Mouse (Mus musculus) neural tube, embryonic 14.5 days (tissue): ENCODE measurements around the gene Crk. TPM values are rescaled to one million over a fixed set of nuclear protein-coding genes. Genes with fewer than 3 reads are reported as not detected.

Experiments
- ATAC-seq: fragments of 200-750 bp; cut with Nextera tagmentation; 2 replicates; pipeline ENCODE4 v1.8.0; 2017; ENCODE audit warnings: low read depth, mild to moderate bottlenecking, moderate TSS enrichment, moderate library complexity
- H3K27ac ChIP-seq: fragments of 300-500 bp; sonication (generic); 2 replicates; pipeline ENCODE4 v1.5.1; 2014; ENCODE audit warnings: low read depth, mild to moderate bottlenecking, control low read depth, low read length, moderate library complexity, mixed read lengths
- H3K27me3 ChIP-seq: fragments of 300-500 bp; sonication (generic); 2 replicates; pipeline ENCODE4 v1.6.1; 2014; ENCODE audit warnings: low read length; ENCODE audit not compliant: control insufficient read depth, insufficient read depth
- H3K36me3 ChIP-seq: fragments of 300-500 bp; sonication (generic); 2 replicates; pipeline ENCODE4 v1.6.1; 2014; ENCODE audit warnings: low read length, mixed read lengths; ENCODE audit not compliant: control insufficient read depth, insufficient read depth
- H3K4me1 ChIP-seq: fragments of 300-500 bp; sonication (generic); 2 replicates; pipeline ENCODE4 v1.6.1; 2014; ENCODE audit warnings: low read length; ENCODE audit not compliant: control insufficient read depth, insufficient read depth
- H3K4me2 ChIP-seq: fragments of 300-500 bp; sonication (generic); 2 replicates; pipeline ENCODE4 v1.6.1; 2014; ENCODE audit warnings: mild to moderate bottlenecking, low read depth, low read length, control low read depth
- H3K4me3 ChIP-seq: fragments of 300-500 bp; sonication (generic); 2 replicates; pipeline ENCODE4 v1.5.1; 2014; ENCODE audit warnings: low read depth, low read length, control low read depth, mixed read lengths
- H3K9ac ChIP-seq: fragments of 300-500 bp; sonication (generic); replicated peaks from 2 replicates; pipeline ENCODE4 v1.6.1; 2014; ENCODE audit warnings: low read depth, mild to moderate bottlenecking, control low read depth, low read length, mixed read lengths
- H3K9me3 ChIP-seq: fragments of 300-500 bp; sonication (generic); 2 replicates; pipeline ENCODE4 v1.6.1; 2016; ENCODE audit warnings: low read length; ENCODE audit not compliant: control insufficient read depth
- WGBS: fragments of 180-500 bp; shearing (Covaris S2); extraction: QIAGEN DNeasy Blood & Tissue Kit; methylation state at CpG from one replicate; pipeline ENCODE4 v1.1.7; 2014; 5-methylcytosine and 5-hydroxymethylcytosine counted together
- polyA plus RNA-seq: library from polyadenylated mRNA; unstranded; fragments of >200 nt; fragmentation: Nextera tagmentation; extraction: Ambion mirVana; gene quantifications from 2 replicates; pipeline ENCODE4 v1.2.1, GENCODE M21; 2014

The Crk gene
- polyA plus RNA-seq, 1 experiment from 2014 or later: 96.5 TPM

DNA sequence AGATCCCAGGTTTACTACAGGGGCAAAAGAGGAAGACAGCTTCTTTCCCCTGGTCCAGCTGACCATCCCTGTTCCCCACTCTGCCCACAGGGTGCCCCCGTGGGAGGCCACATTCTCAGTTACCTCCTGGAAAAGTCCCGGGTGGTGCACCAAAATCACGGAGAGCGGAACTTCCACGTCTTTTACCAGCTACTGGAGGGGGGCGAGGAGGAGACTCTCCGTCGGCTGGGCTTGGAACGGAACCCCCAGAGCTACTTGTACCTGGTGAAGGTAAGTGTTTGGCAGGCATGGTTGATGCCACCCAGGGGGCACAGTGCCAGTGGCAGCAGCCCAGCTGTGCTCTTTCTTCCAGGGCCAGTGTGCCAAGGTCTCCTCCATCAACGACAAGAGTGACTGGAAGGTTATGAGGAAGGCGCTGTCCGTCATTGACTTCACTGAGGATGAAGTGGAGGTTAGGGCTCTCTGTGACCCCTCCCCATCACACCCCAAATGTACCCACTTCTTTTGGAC, 18.9 kb upstream of the Crk start:
- H3K4me1 ChIP-seq: 0 out of 2 replicates have a peak, but pooled peaks cover 5% of the 10 kb centered on the region
- WGBS: 93% methylated on average over 12 of the region's 12 CpGs
- peaks cover 11% of the 10 kb centered on the region for H3K27me3 ChIP-seq
- ATAC-seq: no peak
- H3K4me3 ChIP-seq: no peak overlapping the region
- no peaks in the 10 kb centered on the region for H3K36me3 ChIP-seq
- no peak overlapping the region for H3K27ac ChIP-seq
- no peak overlapping the region for H3K4me2 ChIP-seq
- H3K9ac ChIP-seq: no peak overlapping the region
- H3K9me3 ChIP-seq: no peaks in the 10 kb centered on the region

DNA sequence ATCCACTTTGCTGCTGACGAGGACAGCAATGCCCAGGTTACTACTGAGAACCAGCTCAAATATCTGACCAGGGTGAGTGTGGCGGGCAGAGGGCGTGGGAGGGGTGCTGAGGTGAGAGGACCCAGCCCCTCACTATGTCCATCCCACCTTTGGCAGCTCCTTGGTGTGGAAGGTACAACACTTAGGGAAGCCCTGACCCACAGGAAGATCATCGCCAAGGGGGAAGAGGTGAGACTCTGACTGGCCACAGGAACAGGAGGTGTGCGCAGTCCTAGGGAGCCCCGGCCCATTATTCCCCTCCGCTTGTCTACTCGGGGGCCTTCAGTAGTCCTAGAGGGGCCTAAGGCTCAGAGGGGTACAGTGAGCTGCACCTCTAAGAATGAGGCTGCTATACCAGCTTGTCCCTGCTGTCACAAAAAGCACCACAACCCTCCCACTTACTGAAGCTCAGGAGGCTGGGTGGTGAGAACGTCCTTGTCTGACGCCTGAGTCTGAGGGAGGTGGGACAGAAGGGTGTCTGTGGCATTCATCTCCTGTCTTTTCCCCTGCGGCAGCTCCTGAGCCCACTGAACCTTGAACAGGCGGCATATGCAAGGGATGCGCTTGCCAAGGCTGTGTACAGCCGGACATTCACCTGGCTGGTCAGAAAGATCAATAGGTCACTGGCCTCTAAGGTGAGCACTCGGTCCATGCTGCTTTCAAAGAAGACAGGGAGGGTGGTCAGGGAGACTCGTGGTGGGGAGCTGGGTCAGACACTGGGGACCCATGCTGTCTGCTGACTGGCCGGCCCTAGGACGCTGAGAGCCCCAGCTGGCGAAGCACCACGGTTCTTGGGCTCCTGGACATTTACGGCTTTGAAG, 17.9 kb upstream of the Crk start:
- no peak for ATAC-seq
- 92% methylated on average over 21 of the region's 21 CpGs for WGBS
- Histone ChIP-seq H3K9me3 (no peaks in the 10 kb centered on the region), H3K4me3 (no peak overlapping the region), H3K27me3 (peaks cover 6% of the 10 kb centered on the region), H3K36me3 (no peaks in the 10 kb centered on the region), H3K4me2 (no peak overlapping the region), H3K9ac (no peak overlapping the region), H3K27ac (no peak overlapping the region), H3K4me1 (0 out of 2 replicates have a peak, but pooled peaks cover 4% of the 10 kb centered on the region)

DNA sequence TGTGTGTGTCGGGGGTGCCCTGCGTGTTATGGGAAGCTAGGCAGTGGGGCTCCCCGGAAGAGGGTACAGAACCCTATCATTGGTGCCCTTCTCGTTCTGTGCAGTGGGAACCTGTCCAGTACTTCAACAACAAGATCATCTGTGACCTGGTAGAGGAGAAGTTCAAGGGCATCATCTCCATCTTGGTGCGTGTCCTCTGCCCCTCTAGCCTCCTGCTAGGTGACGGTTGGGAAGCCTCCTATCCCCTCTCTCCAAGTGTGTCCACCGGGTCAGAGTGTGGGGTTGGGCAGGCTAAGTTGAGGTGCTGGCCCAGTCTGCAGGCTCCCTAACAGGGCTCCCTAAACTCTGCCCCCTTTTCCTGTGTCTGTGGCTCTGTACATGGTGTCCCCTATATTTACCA, 16.9 kb upstream of the Crk start:
- no peak for ATAC-seq

DNA sequence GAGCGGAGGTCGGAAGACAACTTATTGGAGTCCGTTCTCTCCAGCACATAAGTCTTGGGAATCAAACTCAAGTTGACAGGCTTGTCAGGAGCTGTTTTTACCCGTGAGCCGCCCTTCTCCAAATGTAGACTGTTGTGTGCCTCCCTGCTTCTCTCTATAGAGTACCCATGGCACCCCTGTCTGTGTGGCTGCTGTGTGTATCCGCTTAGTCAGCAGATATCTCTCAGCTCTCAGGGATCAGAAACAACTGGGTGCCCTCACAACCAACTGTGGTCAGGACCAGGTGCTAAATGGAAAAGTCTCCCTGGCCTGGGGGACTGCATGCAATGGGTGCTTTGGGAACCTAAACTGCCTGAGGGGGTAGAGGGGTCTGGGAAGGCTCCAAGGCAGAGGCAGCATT, 12.8 kb upstream of the Crk start:
- H3K27ac ChIP-seq: no peak overlapping the region
- H3K9me3 ChIP-seq: no peaks in the 10 kb centered on the region
- no peak for ATAC-seq
- H3K36me3 ChIP-seq: no peaks in the 10 kb centered on the region
- no peaks in the 10 kb centered on the region for H3K27me3 ChIP-seq
- H3K4me2 ChIP-seq: no peak overlapping the region
- 95% methylated on average over 6 of the region's 6 CpGs for WGBS
- H3K4me3 ChIP-seq: no peak overlapping the region
- H3K4me1 ChIP-seq: no peaks in the 10 kb centered on the region
- H3K9ac ChIP-seq: no peak overlapping the region

More for the DNA sequence above, 16.9 kb upstream of the Crk start:
- WGBS: 94% methylated on average over 7 of the region's 7 CpGs
- Histone ChIP-seq H3K36me3 (no peaks in the 10 kb centered on the region), H3K4me2 (no peak overlapping the region), H3K4me3 (no peak overlapping the region), H3K27ac (no peak overlapping the region), H3K9me3 (no peaks in the 10 kb centered on the region), H3K27me3 (no peaks in the 10 kb centered on the region), H3K9ac (no peak overlapping the region), H3K4me1 (no peaks in the 10 kb centered on the region)

DNA sequence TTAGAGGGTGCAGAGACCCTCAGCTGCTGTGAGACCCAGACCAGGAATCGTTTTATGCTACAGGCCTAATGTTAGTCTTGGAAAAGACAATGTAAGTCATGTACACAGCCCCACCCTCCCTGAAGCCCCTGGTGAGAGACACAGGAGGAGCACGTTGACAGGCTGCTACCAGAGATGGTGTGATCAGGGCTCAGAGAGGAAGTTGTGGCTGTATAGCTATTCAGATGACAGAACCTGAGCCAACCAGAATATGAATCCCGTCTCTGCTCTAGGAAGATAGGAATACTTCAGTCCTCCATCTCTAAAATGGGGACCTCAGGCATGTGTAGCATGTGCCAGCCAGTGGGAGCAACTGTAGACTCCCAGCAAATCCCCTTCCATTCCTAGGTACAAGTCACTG, 10.4 kb upstream of the Crk start:
- Histone ChIP-seq H3K4me2 (no peak overlapping the region), H3K9me3 (no peaks in the 10 kb centered on the region), H3K27me3 (no peaks in the 10 kb centered on the region), H3K36me3 (no peaks in the 10 kb centered on the region), H3K9ac (no peak overlapping the region), H3K27ac (no peak overlapping the region), H3K4me3 (no peak overlapping the region), H3K4me1 (no peaks in the 10 kb centered on the region)
- 79% methylated on average over 3 of the region's 3 CpGs for WGBS
- ATAC-seq: no peak

DNA sequence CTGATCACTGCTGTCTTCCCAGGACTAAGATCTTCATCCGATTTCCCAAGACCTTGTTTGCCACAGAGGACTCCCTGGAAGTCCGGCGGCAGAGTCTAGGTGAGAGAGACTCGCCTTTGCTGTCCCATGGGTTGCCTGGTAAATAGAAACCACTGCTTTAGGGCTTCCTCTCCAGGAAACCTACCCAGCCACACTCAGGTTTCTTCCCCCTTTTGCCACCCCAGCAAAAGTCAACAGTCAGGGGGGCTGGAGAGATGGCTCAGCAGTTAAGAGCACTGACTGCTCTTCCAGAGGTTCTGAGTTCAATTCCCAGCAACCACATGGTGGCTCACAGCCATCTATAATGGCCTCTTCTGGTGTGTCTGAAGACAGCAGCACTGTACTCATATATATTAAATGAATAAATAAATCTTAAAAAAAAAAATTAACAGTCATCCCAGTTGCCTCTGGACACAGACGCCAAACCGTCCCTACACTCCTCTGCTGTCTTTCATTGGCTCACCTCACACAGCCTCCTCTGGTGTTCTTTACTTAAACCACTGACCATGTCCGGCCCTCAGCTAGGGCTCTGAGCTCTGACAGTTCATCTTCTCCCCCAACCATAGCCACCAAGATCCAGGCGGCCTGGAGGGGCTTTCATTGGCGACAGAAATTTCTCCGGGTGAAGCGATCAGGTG, 9.7 kb upstream of the Crk start:
- no peak overlapping the region for H3K9ac ChIP-seq
- H3K9me3 ChIP-seq: no peaks in the 10 kb centered on the region
- no peaks in the 10 kb centered on the region for H3K27me3 ChIP-seq
- 90% methylated on average over 11 of the region's 11 CpGs for WGBS
- ATAC-seq: no peak
- H3K4me3 ChIP-seq: no peak overlapping the region
- no peak overlapping the region for H3K4me2 ChIP-seq
- H3K27ac ChIP-seq: no peak overlapping the region
- no peaks in the 10 kb centered on the region for H3K4me1 ChIP-seq
- H3K36me3 ChIP-seq: no peaks in the 10 kb centered on the region

DNA sequence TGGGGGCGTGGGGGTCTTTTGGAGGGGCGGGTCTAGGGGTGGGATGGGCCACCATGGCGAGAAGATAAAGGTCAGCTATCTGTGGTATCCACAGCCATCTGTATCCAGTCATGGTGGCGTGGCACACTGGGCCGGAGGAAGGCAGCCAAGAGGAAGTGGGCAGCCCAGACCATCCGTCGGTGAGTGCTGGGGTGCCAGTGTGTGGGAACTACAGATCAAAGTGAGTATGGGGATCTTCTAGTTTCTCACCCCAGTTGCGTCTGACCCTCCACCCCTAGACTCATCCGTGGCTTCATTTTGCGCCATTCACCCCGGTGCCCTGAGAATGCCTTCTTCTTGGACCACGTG, 9.2 kb upstream of the Crk start:
- Histone ChIP-seq H3K9ac (no peak overlapping the region), H3K36me3 (no peaks in the 10 kb centered on the region), H3K27ac (no peak overlapping the region), H3K9me3 (no peaks in the 10 kb centered on the region), H3K4me2 (no peak overlapping the region), H3K4me1 (no peaks in the 10 kb centered on the region), H3K4me3 (no peak overlapping the region), H3K27me3 (no peaks in the 10 kb centered on the region)
- WGBS: 91% methylated on average over 12 of the region's 12 CpGs
- no peak for ATAC-seq

DNA sequence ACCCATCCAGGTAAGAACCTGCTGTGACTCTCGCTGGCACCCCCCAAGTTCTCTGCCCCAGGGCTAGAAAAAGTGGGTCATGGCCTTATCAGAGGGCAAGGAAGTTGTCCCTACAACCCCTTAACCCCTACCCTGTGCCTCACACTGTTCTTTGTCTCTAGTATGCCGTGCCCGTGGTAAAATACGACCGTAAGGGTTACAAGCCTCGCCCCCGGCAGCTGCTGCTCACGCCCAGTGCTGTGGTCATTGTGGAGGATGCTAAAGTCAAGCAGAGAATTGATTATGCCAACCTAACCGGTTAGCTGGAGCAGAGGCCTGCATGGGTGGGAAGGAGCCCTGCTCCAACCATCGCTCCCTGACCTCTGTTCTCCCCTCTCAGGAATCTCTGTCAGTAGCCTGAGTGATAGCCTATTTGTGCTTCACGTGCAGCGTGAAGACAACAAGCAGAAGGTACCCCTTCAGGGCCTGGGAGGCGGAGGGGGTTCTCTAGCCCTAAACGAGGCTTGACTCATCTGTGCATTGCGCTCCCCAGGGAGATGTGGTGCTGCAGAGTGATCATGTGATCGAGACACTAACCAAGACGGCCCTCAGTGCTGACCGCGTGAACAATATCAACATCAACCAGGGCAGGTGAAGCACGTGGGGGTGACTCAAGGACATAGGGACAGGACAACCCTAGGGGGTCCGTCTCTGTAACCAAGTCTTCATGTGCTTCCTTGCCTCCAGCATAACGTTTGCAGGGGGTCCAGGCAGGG, 7.5 kb upstream of the Crk start:
- no peak overlapping the region for H3K4me2 ChIP-seq
- no peaks in the 10 kb centered on the region for H3K27me3 ChIP-seq
- 54% methylated on average over 22 of the region's 22 CpGs for WGBS
- no peaks in the 10 kb centered on the region for H3K36me3 ChIP-seq
- H3K4me1 ChIP-seq: no peaks in the 10 kb centered on the region
- H3K27ac ChIP-seq: no peak overlapping the region
- no peak for ATAC-seq
- H3K9ac ChIP-seq: no peak overlapping the region
- no peaks in the 10 kb centered on the region for H3K9me3 ChIP-seq
- no peak overlapping the region for H3K4me3 ChIP-seq
